Mouse (Mus musculus) intestine, embryonic 16.5 days (tissue): ENCODE results near the gene Spryd4. TPM values are rescaled to one million over a fixed set of nuclear protein-coding genes. Genes with fewer than 3 reads are reported as not detected.
"Not testable (repeated sequence)": the region's sequence is repeated elsewhere in the genome, so short reads cannot be mapped to it uniquely, and the experiment has no call there.

Source experiments
- ATAC-seq: fragments of 200-750 bp; cut with Nextera tagmentation; 2 replicates; pipeline ENCODE4 v1.8.0; 2017; ENCODE audit warnings: moderate TSS enrichment, moderate library complexity
- H3K27ac ChIP-seq: fragments of 300-500 bp; sonication (generic); 2 replicates; pipeline ENCODE4 v1.5.1; 2014; ENCODE audit warnings: mild to moderate bottlenecking, low read length
- H3K27me3 ChIP-seq: fragments of 300-500 bp; sonication (generic); replicated peaks from 2 replicates; pipeline ENCODE4 v1.6.1; 2014; ENCODE audit warnings: low read length, control low read depth, mixed read lengths; ENCODE audit not compliant: control insufficient read depth, insufficient read depth
- H3K36me3 ChIP-seq: fragments of 300-500 bp; sonication (generic); 2 replicates; pipeline ENCODE4 v1.6.1; 2014; ENCODE audit warnings: low read length, control low read depth; ENCODE audit not compliant: control insufficient read depth, insufficient read depth
- H3K4me1 ChIP-seq: fragments of 300-500 bp; sonication (generic); 2 replicates; pipeline ENCODE4 v1.6.1; 2014; ENCODE audit warnings: low read length, control low read depth, mixed read lengths; ENCODE audit not compliant: control insufficient read depth, insufficient read depth
- H3K4me2 ChIP-seq: fragments of 300-500 bp; sonication (generic); 2 replicates; pipeline ENCODE4 v1.6.1; 2014; ENCODE audit warnings: low read depth, low read length, control low read depth
- H3K4me3 ChIP-seq: fragments of 300-500 bp; sonication (generic); 2 replicates; pipeline ENCODE4 v1.5.1; 2014; ENCODE audit warnings: mild to moderate bottlenecking, low read length
- H3K9ac ChIP-seq: fragments of 300-500 bp; sonication (generic); 2 replicates; pipeline ENCODE4 v1.6.1; 2014; ENCODE audit warnings: low read depth, low read length
- H3K9me3 ChIP-seq: fragments of 300-500 bp; sonication (generic); 2 replicates; pipeline ENCODE4 v1.6.1; 2016; ENCODE audit warnings: low read length, control low read depth; ENCODE audit not compliant: control insufficient read depth
- WGBS: fragments of 180-500 bp; shearing (Covaris S2); extraction: QIAGEN DNeasy Blood & Tissue Kit; methylation state at CpG from one replicate; pipeline ENCODE4 v1.1.7; 2014; 5-methylcytosine and 5-hydroxymethylcytosine counted together
- polyA plus RNA-seq: library from polyadenylated mRNA; unstranded; fragments of >200 nt; fragmentation: Nextera tagmentation; extraction: Ambion mirVana; gene quantifications from 2 replicates; pipeline ENCODE4 v1.2.1, GENCODE M21; 2015

The Spryd4 gene
- polyA plus RNA-seq, 1 experiment from 2014 or later: 40.1 TPM

DNA sequence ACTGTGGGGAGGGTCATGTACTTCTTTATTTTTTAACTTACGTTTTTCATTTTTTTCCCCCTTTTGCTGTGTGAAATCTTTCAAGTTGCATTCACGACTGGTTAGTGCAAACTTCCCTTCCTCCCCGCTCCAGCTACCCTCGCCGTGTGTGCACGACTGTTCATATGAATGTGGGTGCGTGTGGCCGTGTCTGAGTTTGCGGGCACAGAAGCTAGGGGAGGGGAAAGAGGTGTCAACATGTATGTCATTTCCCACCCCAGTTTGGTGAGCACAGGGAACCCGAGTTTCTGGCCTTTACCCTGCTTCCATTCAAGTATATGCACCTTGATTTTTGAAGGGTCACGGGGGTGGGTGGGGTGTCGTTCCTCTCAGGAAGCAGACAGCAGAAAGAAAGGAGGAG is 19.0 kb upstream of the Spryd4 start:
- no peaks in the 10 kb centered on the region for H3K9me3 ChIP-seq
- no peaks in the 10 kb centered on the region for H3K36me3 ChIP-seq
- ATAC-seq: no peak
- H3K4me2 ChIP-seq: no peak overlapping the region
- no peaks in the 10 kb centered on the region for H3K27me3 ChIP-seq
- H3K4me1 ChIP-seq: peaks cover 4% of the 10 kb centered on the region
- H3K9ac ChIP-seq: no peak overlapping the region
- 76% methylated on average over 12 of the region's 12 CpGs for WGBS
- H3K4me3 ChIP-seq: no peak overlapping the region
- H3K27ac ChIP-seq: no peak overlapping the region

DNA sequence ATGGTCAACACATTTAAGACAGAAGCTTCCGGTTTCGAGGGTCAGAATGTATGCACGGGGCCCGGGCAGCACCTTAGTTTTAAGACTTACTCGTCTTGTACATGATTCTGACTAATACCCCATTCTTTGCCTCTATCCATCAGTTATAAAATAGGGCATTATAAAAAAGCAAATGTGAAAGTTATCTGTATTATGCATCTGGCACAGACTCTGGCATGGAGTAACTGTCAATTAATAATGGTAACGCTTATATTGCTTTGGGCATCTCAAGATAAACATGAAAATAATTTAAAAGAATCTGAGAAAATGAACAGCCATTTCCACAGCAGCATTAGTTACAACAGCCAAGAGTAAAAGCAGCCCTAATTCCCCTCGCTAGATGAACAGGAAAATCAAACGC is 16.4 kb upstream of the Spryd4 start:
- 89% methylated on average over 8 of the region's 8 CpGs for WGBS
- ATAC-seq: no peak
- H3K27me3 ChIP-seq: no peaks in the 10 kb centered on the region
- peaks cover 4% of the 10 kb centered on the region for H3K4me1 ChIP-seq
- H3K36me3 ChIP-seq: no peaks in the 10 kb centered on the region
- no peak overlapping the region for H3K9ac ChIP-seq
- no peak overlapping the region for H3K27ac ChIP-seq
- H3K4me2 ChIP-seq: no peak overlapping the region
- no peaks in the 10 kb centered on the region for H3K9me3 ChIP-seq
- no peak overlapping the region for H3K4me3 ChIP-seq

DNA sequence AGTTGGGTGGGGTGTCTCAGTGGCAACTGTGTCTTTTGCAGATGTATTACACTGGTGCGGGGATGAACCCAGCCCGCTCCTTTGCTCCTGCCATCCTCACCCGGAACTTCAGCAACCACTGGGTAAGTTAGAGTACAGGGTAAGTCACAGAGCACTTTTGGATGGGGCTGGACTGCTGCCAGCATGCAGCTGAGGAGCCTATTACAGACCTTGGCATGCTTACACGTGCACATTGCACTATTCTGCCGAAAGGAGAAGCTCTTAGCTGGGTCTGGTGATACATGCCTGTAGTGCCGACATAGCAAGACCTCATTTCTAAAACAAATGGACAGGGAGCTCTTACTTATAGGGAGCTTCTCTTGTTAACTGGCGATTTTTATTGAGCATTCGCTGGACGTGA is 16.0 kb upstream of the Spryd4 start:
- Histone ChIP-seq H3K27me3 (no peaks in the 10 kb centered on the region), H3K4me3 (no peak overlapping the region), H3K36me3 (no peaks in the 10 kb centered on the region), H3K4me2 (no peak overlapping the region), H3K27ac (no peak overlapping the region), H3K9me3 (no peaks in the 10 kb centered on the region), H3K9ac (no peak overlapping the region), H3K4me1 (peaks cover 4% of the 10 kb centered on the region; the same call in 1 of the 2 replicates)
- ATAC-seq: no peak
- 78% methylated on average over 9 of the region's 9 CpGs for WGBS

DNA sequence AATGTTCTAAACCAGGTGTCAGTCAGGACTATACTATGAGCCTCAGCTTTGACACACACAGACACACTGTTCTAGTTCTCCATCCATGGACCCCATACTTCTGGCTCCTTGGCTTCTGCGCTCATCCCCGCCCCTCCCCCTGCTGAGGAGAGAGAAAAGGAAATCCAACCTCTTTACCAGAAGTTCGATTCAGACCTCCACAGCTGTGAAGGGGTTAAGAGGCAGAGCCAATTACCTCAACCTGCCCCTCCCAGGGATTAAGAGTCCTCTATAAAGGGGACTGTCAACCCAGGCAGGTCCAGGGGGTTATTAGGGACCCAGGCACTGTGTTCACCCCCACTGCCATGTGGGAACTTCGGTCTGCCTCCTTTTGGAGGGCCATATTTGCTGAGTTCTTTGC is 13.9 kb upstream of the Spryd4 start, which contains the start of gene Mip:
Mip (plus strand) TSS at position 301 of the 400 bp plus-strand sequence.
- no peak within 1 kb of the TSS for H3K9ac ChIP-seq
- no peak within 1 kb of the TSS for H3K4me2 ChIP-seq
- no peaks in the 10 kb centered on the region for H3K4me1 ChIP-seq
- no peaks in the 10 kb centered on the region for H3K36me3 ChIP-seq
- WGBS: 50% methylated on average over 4 of the region's 4 CpGs
- no peak for ATAC-seq
- H3K4me3 ChIP-seq: no peak within 1 kb of the TSS
- H3K27me3 ChIP-seq: no peaks in the 10 kb centered on the region
- H3K9me3 ChIP-seq: no peaks in the 10 kb centered on the region
- no peak within 1 kb of the TSS for H3K27ac ChIP-seq

DNA sequence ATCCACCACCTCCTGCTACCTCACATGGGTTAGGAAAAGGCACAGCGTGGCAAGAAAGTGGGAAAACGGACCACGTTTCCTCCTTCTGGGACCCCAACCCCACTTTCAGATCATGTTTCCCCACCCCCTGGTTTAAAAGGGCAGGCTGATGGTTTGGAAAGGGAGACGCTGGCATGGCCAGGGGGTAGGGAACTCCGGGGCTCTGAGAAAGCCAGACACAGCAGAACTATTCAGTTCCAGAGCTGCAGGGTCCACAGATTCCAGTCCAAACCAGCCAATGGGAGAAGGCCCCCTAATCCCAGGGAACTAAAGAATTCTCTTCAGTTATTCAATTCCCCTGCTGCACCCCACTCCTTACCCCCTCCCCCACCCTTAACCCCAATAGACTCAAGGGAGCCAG is 13.5 kb upstream of the Spryd4 start:
- Histone ChIP-seq H3K4me3 (no peak overlapping the region), H3K27ac (no peak overlapping the region), H3K27me3 (no peaks in the 10 kb centered on the region), H3K9me3 (no peaks in the 10 kb centered on the region), H3K4me2 (no peak overlapping the region), H3K4me1 (no peaks in the 10 kb centered on the region), H3K36me3 (no peaks in the 10 kb centered on the region), H3K9ac (no peak overlapping the region)
- WGBS: 58% methylated on average over 5 of the region's 5 CpGs
- no peak for ATAC-seq

DNA sequence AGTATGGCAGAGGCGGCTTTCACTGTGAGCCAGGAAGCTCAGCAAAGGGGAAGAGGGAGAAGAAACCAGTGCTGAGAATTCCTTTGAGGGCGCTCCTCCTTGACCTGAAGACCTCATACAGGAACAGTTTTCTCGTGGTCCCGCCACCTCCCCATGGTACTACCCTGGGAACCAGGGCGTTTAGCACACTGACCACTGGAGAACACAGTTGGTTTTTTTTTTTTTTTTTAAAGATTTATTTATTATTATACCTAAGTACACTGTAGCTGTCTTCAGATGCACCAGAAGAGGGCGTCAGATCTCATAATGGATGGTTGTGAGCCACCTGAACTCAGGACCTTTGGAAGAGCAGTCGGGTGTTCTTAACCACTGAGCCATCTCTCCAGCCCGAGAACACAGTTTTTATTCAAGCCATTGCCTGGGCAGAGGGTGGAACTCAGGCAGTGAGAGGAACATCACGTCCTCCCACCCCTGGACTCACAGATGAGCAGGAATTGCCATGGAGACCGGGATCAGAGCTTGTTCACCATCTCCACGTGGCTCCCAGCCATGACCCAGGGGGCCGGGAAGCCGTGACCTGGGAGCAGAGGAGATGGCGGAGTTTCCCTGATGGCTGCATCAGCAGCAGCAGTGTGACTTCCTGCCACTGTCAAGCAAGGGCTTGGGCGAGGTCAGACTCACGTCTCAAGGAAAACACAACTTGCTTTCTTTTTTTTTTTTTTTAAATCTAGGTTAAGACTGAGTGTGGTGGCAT is 10.1 kb upstream of the Spryd4 start:
- Histone ChIP-seq H3K27me3 (no peaks in the 10 kb centered on the region), H3K27ac (no peak overlapping the region), H3K9me3 (no peaks in the 10 kb centered on the region), H3K36me3 (no peaks in the 10 kb centered on the region), H3K4me2 (no peak overlapping the region), H3K9ac (no peak overlapping the region), H3K4me1 (no peaks in the 10 kb centered on the region), H3K4me3 (no peak overlapping the region)
- WGBS: 65% methylated on average over 16 of the region's 16 CpGs
- ATAC-seq: no peak

DNA sequence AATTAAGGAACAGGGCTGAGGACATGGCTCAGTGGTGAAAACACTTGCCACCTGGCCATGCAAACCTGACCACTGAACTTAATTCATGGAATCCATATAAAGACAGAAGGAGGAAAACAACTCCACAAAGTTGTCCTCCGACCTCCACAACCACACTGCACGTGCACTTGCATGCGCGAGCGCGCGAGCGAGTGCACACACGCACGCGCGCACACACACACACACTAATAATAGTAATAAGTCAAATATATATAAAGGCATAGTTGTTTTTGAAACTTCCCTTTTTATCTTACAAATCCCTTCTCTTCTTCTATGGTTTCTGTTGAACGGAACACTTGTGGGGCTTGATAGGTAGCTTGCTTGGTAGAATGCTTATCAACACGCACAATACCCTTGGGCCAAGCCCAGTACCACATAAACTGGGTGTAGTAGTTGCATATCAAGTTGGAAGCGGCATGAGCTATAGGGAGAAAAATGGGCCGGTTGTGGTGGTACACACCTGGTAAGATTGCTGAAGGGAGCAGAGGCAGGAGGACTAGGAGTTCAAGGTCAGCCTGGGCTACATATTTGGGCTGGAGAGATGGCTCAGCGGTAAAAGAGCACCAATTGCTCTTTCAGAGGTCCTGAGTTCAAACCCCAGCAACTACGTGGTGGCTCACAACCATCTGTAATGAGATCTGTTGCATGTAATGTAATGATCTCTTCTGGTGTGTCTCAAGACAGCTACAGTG is 6.9 kb upstream of the Spryd4 start:
- no peaks in the 10 kb centered on the region for H3K4me1 ChIP-seq
- H3K9ac ChIP-seq: no peak overlapping the region
- no peak for ATAC-seq
- no peak overlapping the region for H3K27ac ChIP-seq
- H3K4me3 ChIP-seq: no peak overlapping the region
- H3K36me3 ChIP-seq: no peaks in the 10 kb centered on the region
- no peak overlapping the region for H3K4me2 ChIP-seq
- no peaks in the 10 kb centered on the region for H3K9me3 ChIP-seq
- 91% methylated on average over 18 of the region's 18 CpGs for WGBS
- no peaks in the 10 kb centered on the region for H3K27me3 ChIP-seq

DNA sequence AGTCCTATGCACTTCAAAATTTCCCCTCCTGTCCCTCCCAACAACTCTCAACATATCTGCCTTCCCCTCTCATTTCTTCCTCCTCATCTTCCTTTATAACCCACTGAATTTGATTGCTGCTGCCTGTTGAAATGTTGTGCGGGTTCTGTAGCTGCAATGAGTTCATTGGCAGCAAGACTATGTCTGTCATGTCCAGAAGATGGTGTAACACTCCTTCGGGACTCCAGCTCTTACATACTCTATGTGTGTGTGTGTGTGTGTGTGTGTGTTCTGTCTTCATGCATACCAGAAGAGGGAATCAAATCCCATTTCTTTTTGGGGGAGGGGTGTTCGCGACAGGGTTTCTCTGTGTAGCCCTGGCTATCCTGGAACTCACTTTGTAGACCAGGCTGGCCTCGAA is 3.4 kb upstream of the Spryd4 start:
- Histone ChIP-seq H3K9ac (no peak overlapping the region), H3K4me1 (peaks cover 11% of the 10 kb centered on the region; the same call in 1 of the 2 replicates), H3K4me3 (no peak overlapping the region), H3K9me3 (no peaks in the 10 kb centered on the region), H3K4me2 (no peak overlapping the region), H3K36me3 (no peaks in the 10 kb centered on the region), H3K27ac (no peak overlapping the region), H3K27me3 (no peaks in the 10 kb centered on the region)
- ATAC-seq: no peak
- 80% methylated on average over 5 of the region's 5 CpGs for WGBS

DNA sequence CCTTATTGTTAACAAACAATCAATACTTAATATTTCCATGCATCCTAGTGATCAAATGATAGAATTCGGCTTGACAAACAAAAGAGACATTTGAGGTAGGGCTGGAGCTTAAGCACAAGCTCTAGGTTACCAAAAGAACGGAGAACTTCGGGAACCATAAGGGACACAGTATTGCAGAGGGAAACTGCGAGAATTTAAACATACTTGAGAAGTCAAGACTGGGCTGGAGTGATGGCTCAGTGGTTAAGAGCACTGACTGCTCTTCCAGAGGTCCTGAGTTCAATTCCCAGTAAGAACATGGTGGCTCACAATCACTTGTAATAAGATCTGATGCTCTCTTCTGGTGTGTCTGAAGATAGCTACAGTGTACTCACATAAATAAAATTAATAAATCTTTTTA is 2.5 kb upstream of the Spryd4 start:
- H3K4me3 ChIP-seq, ATAC-seq, H3K4me2 ChIP-seq, H3K27me3 ChIP-seq, H3K27ac ChIP-seq, H3K9me3 ChIP-seq, H3K9ac ChIP-seq, H3K36me3 ChIP-seq: not testable (repeated sequence)
- H3K4me1 ChIP-seq: peaks cover 11% of the 10 kb centered on the region; the same call in 1 of the 2 replicates
- 91% methylated on average over 4 of the region's 4 CpGs for WGBS
